Mouse (Mus musculus): Measurements from ENCODE around the gene Aldh5a1.

GRCm38 (mm10) chr13:24889554-24889953, 47.9 kb downstream of the Aldh5a1 start:
- TF ChIP-seq CTCF (IDR thresholded peaks at IDR 0.05; ENCODE audit: extremely low read depth, insufficient read length, insufficient replicate concordance, low read depth, low read length) (no peak), POLR2A (IDR thresholded peaks at IDR 0.05; ENCODE audit: low read depth, low read length) (no peak)
